Mouse (Mus musculus) heart, postnatal 0 days (tissue): Measurements from ENCODE around the gene Pcyt1a.

Experiments used
- CTCF ChIP-seq: IDR thresholded peaks from 2 replicates; pipeline ENCODE4 v1.5.1; 2016; ENCODE audit warnings: antibody characterized with exemption, control low read depth, low read depth
- EP300 ChIP-seq: IDR thresholded peaks from 2 replicates; pipeline ENCODE4 v1.6.1; 2016; ENCODE audit warnings: antibody characterized with exemption, low read depth

- TF ChIP-seq CTCF (no peak), EP300 (no peak)
Measured at GRCm38 (mm10) chr16:32501459-32501858, 70.7 kb downstream of the Pcyt1a start.
